Mouse (Mus musculus) fat pad, adult 2 months (tissue): ENCODE data around the gene Dennd6b.

Experiments
- DNase-seq: peaks from one replicate; pipeline ENCODE4 v3.0.0-alpha.2; 2011; ENCODE audit warnings: low read depth, low spot score; ENCODE audit errors: extremely low read depth

The Dennd6b gene

GRCm38 (mm10) chr15:89137378-89138045 lies 58.8 kb downstream of the Dennd6b start:
- DNase-seq: no peak

GRCm38 (mm10) chr15:89136461-89137155 lies 59.7 kb downstream of the Dennd6b start:
- no peak for DNase-seq
